Mouse (Mus musculus) forebrain, embryonic 16.5 days (tissue): ENCODE results near the gene Brms1l. TPM values are rescaled to one million over a fixed set of nuclear protein-coding genes. Genes with fewer than 3 reads are reported as not detected.

ENCODE experiments used
- ATAC-seq: fragments of 200-750 bp; cut with Nextera tagmentation; 2 replicates; pipeline ENCODE4 v1.8.0; 2017; ENCODE audit warnings: mild to moderate bottlenecking, moderate library complexity
- H3K27ac ChIP-seq: fragments of 300-500 bp; sonication (generic); 2 replicates; pipeline ENCODE4 v1.5.1; 2014; ENCODE audit warnings: low read length, control low read depth
- H3K27me3 ChIP-seq: fragments of 300-500 bp; sonication (generic); replicated peaks from 2 replicates; pipeline ENCODE4 v1.6.1; 2014; ENCODE audit warnings: low read length; ENCODE audit not compliant: control insufficient read depth, insufficient read depth
- H3K36me3 ChIP-seq: fragments of 300-500 bp; sonication (generic); 2 replicates; pipeline ENCODE4 v1.6.1; 2014; ENCODE audit not compliant: control insufficient read depth, insufficient read depth
- H3K4me1 ChIP-seq: fragments of 300-500 bp; sonication (generic); replicated peaks from 2 replicates; pipeline ENCODE4 v1.6.1; 2014; ENCODE audit warnings: low read length; ENCODE audit not compliant: control insufficient read depth, insufficient read depth
- H3K4me2 ChIP-seq: fragments of 300-500 bp; sonication (generic); 2 replicates; pipeline ENCODE4 v1.6.1; 2014; ENCODE audit warnings: mild to moderate bottlenecking, low read length, control low read depth
- H3K4me3 ChIP-seq: fragments of 300-500 bp; sonication (generic); replicated peaks from 2 replicates; pipeline ENCODE4 v1.5.1; 2014; ENCODE audit warnings: mild to moderate bottlenecking, low read length, control low read depth
- H3K9ac ChIP-seq: fragments of 300-500 bp; sonication (generic); replicated peaks from 2 replicates; pipeline ENCODE4 v1.6.1; 2014; ENCODE audit warnings: low read depth, low read length, control low read depth
- H3K9me3 ChIP-seq: fragments of 300-500 bp; sonication (generic); 2 replicates; pipeline ENCODE4 v1.6.1; 2016; ENCODE audit warnings: low read length; ENCODE audit not compliant: control insufficient read depth
- WGBS: fragments of 180-500 bp; shearing (Covaris S2); extraction: QIAGEN DNeasy Blood & Tissue Kit; methylation state at CpG from one replicate; pipeline ENCODE4 v1.1.7; 2014; 5-methylcytosine and 5-hydroxymethylcytosine counted together
- polyA plus RNA-seq: library from polyadenylated mRNA; unstranded; fragments of >200 nt; fragmentation: Nextera tagmentation; extraction: Ambion mirVana; gene quantifications from 2 replicates; pipeline ENCODE4 v1.2.1, GENCODE M21; 2015

The Brms1l gene
- polyA plus RNA-seq, 1 experiment from 2014 or later = 67.2 TPM

DNA sequence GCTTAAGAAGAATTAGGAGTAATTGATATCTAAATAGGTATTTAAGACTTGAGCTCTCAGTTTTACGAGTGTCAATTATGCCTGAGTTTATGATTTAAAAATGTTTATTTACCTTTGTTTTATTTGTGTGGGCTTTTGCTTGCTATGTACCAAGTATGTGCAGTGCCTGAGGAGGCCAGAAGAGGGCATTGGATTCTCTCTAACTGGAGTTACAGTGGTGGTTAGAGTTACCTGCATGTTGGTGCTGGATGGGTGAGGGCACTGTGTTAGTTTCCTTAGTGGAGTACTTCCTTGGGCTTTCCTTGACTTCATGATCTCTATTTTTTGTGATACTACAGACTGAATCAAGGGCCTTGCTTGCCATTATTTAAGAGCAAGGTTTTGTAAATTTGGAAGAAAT, 10.6 kb downstream of the Brms1l start:
- Histone ChIP-seq H3K27me3 (no peaks in the 10 kb centered on the region), H3K36me3 (peaks cover 19% of the 10 kb centered on the region), H3K9me3 (0 out of 2 replicates have a peak, but pooled peaks cover 2% of the 10 kb centered on the region), H3K27ac (no peak overlapping the region), H3K4me2 (no peak overlapping the region), H3K4me3 (no peak overlapping the region), H3K9ac (no peak overlapping the region), H3K4me1 (no peaks in the 10 kb centered on the region)
- 68% methylated on average over 1 of the region's 1 CpGs for WGBS
- 0 out of 2 replicates have a peak, but pooled peaks have one; percentile 40 for ATAC-seq

DNA sequence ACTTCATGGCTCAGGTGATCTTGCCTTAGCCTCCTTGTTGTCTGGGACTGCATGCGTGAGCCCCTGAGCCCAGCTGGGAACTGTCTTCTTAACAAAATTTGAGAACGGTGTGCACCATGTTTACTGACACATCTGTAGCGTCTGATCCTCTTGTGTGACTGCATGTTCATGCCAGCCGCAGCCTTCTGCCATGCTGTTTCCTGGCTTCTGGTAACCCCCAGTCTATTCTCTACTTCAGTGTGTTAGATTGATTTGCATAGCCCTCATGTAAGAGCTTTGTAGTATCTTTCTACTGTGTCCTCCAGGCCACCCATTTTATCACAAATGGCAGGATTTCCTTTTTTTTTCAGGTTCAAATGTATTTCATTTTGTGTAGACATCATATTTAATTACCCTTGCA, 11.7 kb downstream of the Brms1l start:
- H3K9me3 ChIP-seq = 0 out of 2 replicates have a peak, but pooled peaks cover 2% of the 10 kb centered on the region
- H3K4me2 ChIP-seq = no peak overlapping the region
- H3K27me3 ChIP-seq = no peaks in the 10 kb centered on the region
- H3K9ac ChIP-seq = no peak overlapping the region
- WGBS = 89% methylated on average over 4 of the region's 4 CpGs
- no peak for ATAC-seq
- H3K4me1 ChIP-seq = no peaks in the 10 kb centered on the region
- H3K27ac ChIP-seq = no peak overlapping the region
- H3K4me3 ChIP-seq = no peak overlapping the region
- H3K36me3 ChIP-seq = peaks cover 12% of the 10 kb centered on the region

- H3K27me3 ChIP-seq = no peaks in the 10 kb centered on the region
These were observed 14.5 kb downstream of the Brms1l start for GRCm38 (mm10) chr12:55850650-55851049.

GRCm38 (mm10) chr12:55859409-55860349, 23.6 kb downstream of the Brms1l start:
- H3K4me3 ChIP-seq = no peak overlapping the region
- peaks cover 27% of the 10 kb centered on the region for H3K36me3 ChIP-seq
- no peaks in the 10 kb centered on the region for H3K4me1 ChIP-seq
- H3K9ac ChIP-seq = no peak overlapping the region
- WGBS = 97% methylated on average over 17 of the region's 17 CpGs
- no peaks in the 10 kb centered on the region for H3K27me3 ChIP-seq
- ATAC-seq = no peak
- no peak overlapping the region for H3K27ac ChIP-seq
- no peak overlapping the region for H3K4me2 ChIP-seq
- H3K9me3 ChIP-seq = peaks cover 8% of the 10 kb centered on the region

More at GRCm38 (mm10) chr12:55850650-55851049, 14.5 kb downstream of the Brms1l start:
- Histone ChIP-seq H3K27ac (no peak overlapping the region), H3K9ac (no peak overlapping the region), H3K36me3 (peaks cover 16% of the 10 kb centered on the region), H3K4me3 (no peak overlapping the region), H3K4me1 (no peaks in the 10 kb centered on the region), H3K9me3 (0 out of 2 replicates have a peak, but pooled peaks cover 2% of the 10 kb centered on the region), H3K4me2 (no peak overlapping the region)
- no peak for ATAC-seq

- no peak overlapping the region for H3K9ac ChIP-seq
- H3K4me3 ChIP-seq = no peak overlapping the region
- H3K36me3 ChIP-seq = peaks cover 24% of the 10 kb centered on the region
- WGBS = 94% methylated on average over 7 of the region's 7 CpGs
- H3K27ac ChIP-seq = no peak overlapping the region
- no peak overlapping the region for H3K4me2 ChIP-seq
- no peaks in the 10 kb centered on the region for H3K27me3 ChIP-seq
- H3K9me3 ChIP-seq = peaks cover 8% of the 10 kb centered on the region
- H3K4me1 ChIP-seq = no peaks in the 10 kb centered on the region
- ATAC-seq = no peak
These were observed 24.5 kb downstream of the Brms1l start for GRCm38 (mm10) chr12:55860631-55861030.

DNA sequence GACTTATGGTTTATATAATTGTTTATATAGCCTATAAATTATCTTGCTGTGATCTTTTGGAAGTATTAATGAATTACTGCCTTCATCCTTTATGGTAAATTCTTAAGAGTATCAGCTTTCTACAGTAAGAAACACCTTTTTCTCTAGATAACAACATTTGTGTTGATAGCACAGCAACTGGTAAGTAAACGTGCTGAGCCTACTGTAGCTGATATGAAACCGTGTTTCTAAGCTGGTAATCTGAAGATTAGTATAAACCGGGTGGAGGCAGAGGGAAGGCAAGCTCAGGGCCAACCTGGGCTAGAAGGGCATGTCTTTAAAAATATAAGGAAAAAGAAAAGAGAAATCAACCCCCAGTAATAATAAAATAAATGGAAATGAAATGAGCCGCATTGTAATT, 31.6 kb downstream of the Brms1l start:
- whole genome bisulfite sequencing = 88% methylated on average over 4 of the region's 4 CpGs
- Histone ChIP-seq H3K27ac (no peak overlapping the region), H3K4me2 (no peak overlapping the region), H3K9ac (no peak overlapping the region), H3K4me1 (no peaks in the 10 kb centered on the region), H3K36me3 (peaks cover 36% of the 10 kb centered on the region), H3K9me3 (peaks cover 3% of the 10 kb centered on the region; the same call in 1 of the 2 replicates), H3K4me3 (no peak overlapping the region), H3K27me3 (no peaks in the 10 kb centered on the region)
- ATAC-seq = no peak

DNA sequence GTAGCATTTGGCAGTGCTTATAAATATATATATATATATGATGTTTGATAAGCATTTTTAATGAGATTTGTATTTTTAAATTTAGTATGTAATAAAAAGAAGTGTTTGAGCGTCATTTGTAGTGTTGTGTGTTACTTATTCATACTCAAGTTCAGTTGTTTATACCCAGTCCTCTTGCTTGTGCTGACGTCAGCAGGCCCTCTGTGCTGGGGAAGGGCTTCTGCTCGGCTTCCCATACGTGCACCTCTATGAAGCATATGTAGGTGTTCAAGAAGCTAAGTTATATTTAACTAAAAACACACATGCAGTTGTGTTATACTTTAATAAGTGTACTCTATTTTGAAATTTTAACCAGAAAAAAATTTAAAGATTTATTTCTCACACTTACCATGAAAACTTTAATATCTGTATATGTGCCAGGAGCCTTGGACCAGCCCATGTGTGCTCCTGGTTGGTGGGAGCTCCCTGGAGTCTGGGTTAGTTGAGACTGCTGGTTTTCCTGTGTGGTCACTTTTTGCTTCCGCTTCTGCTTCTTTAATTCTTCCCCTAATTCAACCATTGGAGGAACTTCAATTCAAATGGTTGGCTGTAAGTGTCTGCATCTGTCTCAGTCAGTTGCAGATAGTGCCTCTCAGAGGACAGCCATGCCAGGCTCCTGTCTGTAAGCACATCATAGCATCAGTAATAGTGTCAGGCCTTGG, 33.6 kb downstream of the Brms1l start:
- 92% methylated on average over 5 of the region's 5 CpGs for WGBS
- no peak overlapping the region for H3K9ac ChIP-seq
- H3K4me1 ChIP-seq = no peaks in the 10 kb centered on the region
- H3K4me2 ChIP-seq = no peak overlapping the region
- H3K36me3 ChIP-seq = peaks cover 32% of the 10 kb centered on the region
- no peak for ATAC-seq
- H3K4me3 ChIP-seq = no peak overlapping the region
- H3K9me3 ChIP-seq = peaks cover 3% of the 10 kb centered on the region; the same call in 1 of the 2 replicates
- no peak overlapping the region for H3K27ac ChIP-seq
- no peaks in the 10 kb centered on the region for H3K27me3 ChIP-seq

DNA sequence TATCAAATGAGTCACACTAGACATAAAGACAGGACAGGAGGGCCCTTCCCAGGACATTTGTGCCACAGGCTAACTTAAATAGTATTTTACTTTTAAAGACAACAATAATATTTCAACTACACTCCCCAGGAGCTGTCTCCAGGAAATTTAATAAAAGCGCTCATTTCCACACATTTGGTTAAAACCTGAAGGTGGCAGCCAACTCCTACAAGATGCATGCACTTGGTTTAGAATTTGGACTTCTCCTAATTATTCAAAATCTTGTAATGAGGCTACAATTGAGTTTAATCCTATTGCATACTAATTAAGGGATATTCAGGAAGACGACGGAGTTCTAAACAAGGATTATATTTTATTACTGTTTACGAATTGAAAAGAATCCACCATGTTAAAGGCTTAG, 49.3 kb downstream of the Brms1l start:
- H3K4me3 ChIP-seq = no peak overlapping the region
- no peak overlapping the region for H3K27ac ChIP-seq
- no peaks in the 10 kb centered on the region; the same call in 1 of the 2 replicates for H3K4me1 ChIP-seq
- ATAC-seq = no peak
- WGBS = 23% methylated on average over 4 of the region's 4 CpGs
- H3K36me3 ChIP-seq = no peaks in the 10 kb centered on the region
- no peaks in the 10 kb centered on the region for H3K9me3 ChIP-seq
- H3K4me2 ChIP-seq = no peak overlapping the region
- no peak overlapping the region for H3K9ac ChIP-seq
- peaks cover 8% of the 10 kb centered on the region; the same call in 1 of the 2 replicates for H3K27me3 ChIP-seq

GRCm38 (mm10) chr12:55888570-55888969, 52.4 kb downstream of the Brms1l start:
- Histone ChIP-seq H3K4me2 (peak overlapping the region; percentile 19; the same call in 1 of the 2 replicates), H3K36me3 (no peaks in the 10 kb centered on the region), H3K4me3 (no peak overlapping the region), H3K4me1 (no peaks in the 10 kb centered on the region; the same call in 1 of the 2 replicates), H3K9ac (no peak overlapping the region), H3K9me3 (no peaks in the 10 kb centered on the region), H3K27me3 (peaks cover 8% of the 10 kb centered on the region; the same call in 1 of the 2 replicates), H3K27ac (no peak overlapping the region)
- WGBS = 27% methylated on average over 5 of the region's 5 CpGs
- 0 out of 2 replicates have a peak, but pooled peaks have one; percentile 33 for ATAC-seq
